Mouse (Mus musculus): ENCODE measurements around the gene Nsun5. TPM values are rescaled to one million over a fixed set of nuclear protein-coding genes. Genes with fewer than 3 reads are reported as not detected.
A peak's percentile ranks its signal among the peaks of the same experiment; 100 is the strongest.
"Not testable (repeated sequence)": the region's sequence is repeated elsewhere in the genome, so short reads cannot be mapped to it uniquely, and the experiment has no call there.

The Nsun5 gene
- 10 to 100 TPM; 20.8 to 24.0 TPM for total RNA-seq (2021)

- DNase-seq (ENCODE audit: extremely low spot score in 1 of 2, low spot score in 1 of 2) = peak; percentile 94 to 99
Measured at GRCm38 (mm10) chr5:135369787-135370654, at the start of gene Nsun5. Gene Nsun5 (plus strand): TSS chr5:135369953.

- no peak for DNase-seq (ENCODE audit: extremely low spot score in 1 of 2, low spot score in 1 of 2)
Measured at GRCm38 (mm10) chr5:135322197-135322596, 47.6 kb upstream of the Nsun5 start.

DNA sequence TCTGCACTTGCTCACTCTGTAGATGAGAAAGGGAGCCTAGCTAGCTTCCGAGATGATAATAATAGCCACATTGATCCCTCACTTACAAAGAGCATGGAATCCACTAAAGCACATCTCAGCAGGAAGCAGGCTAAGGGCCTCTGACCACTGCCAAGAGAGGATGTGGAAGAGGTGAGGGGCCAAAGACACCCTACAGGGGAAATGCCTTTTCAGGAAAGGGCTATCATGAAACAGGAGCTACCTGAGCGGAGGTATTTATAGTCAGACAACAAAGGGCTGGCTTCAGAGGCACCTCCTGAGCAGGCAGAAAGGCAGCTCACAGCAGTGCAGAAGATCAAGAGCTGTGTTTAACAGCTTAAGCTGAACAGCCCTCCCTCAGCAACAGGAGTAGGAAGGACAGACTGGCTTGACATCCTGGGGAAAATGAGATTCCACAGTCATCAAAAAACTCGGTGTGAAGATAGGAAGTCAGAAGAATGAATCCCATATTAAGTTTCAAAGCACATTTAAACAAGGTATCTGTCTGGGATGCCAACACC lies 43.6 kb upstream of the Nsun5 start:
- no peak for DNase-seq (ENCODE audit: extremely low spot score in 1 of 2, low spot score in 1 of 2)

GRCm38 (mm10) chr5:135329471-135329870 lies 40.3 kb upstream of the Nsun5 start:
- DNase-seq (ENCODE audit: extremely low spot score in 1 of 2, low spot score in 1 of 2) = no peak

- no peak for DNase-seq (ENCODE audit: extremely low spot score in 1 of 2, low spot score in 1 of 2)
Measured at GRCm38 (mm10) chr5:135330201-135330600, 39.6 kb upstream of the Nsun5 start.

DNA sequence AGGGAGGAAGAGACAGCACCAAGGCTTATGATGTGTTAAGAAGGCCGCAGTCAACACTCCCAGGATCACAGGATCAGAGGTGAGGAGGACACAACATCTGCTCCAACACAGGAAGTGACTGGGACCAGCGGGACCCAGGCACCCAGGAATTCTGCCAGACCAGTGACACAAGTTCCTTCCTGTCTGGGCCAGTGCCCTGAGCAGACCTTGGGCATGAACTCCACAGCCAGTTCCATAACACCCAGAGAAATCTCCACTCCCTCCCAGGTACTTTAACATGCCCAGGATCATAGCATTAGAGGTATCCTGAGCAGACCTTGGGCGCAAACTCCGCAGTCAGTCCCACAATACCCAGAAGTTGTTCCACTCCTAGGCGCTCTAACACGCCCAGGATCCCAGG lies 38.6 kb upstream of the Nsun5 start:
- DNase-seq (ENCODE audit: extremely low spot score in 1 of 2, low spot score in 1 of 2) = no peak

DNA sequence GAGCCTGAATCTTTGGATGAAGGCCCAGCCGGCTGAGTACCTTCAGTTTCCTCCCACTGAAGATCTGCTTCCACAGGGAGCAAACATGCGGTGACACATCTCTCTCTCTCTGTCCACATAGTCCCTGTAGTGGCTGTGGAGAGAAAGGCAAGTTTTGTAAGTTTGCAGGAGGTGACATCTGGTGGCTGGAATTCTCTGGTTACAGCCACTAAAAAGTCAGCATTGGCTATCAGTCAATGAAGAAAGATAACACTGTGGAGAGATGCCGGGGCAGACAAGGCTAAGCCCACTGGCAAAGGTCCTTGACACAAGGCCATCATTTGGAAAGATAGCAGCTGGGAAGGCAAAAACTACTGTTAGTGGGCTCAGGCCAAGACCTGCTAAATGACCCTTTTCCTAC lies 32.2 kb upstream of the Nsun5 start:
- no peak for DNase-seq (ENCODE audit: extremely low spot score in 1 of 2, low spot score in 1 of 2)

- DNase-seq (ENCODE audit: extremely low spot score in 1 of 2, low spot score in 1 of 2) = no peak
Measured at GRCm38 (mm10) chr5:135345989-135346388, 23.8 kb upstream of the Nsun5 start.

GRCm38 (mm10) chr5:135346430-135346829 lies 23.3 kb upstream of the Nsun5 start:
- no peak for DNase-seq (ENCODE audit: extremely low spot score in 1 of 2, low spot score in 1 of 2)

GRCm38 (mm10) chr5:135347511-135348011 lies 22.2 kb upstream of the Nsun5 start:
- DNase-seq (ENCODE audit: extremely low spot score in 1 of 2, low spot score in 1 of 2) = no peak

DNA sequence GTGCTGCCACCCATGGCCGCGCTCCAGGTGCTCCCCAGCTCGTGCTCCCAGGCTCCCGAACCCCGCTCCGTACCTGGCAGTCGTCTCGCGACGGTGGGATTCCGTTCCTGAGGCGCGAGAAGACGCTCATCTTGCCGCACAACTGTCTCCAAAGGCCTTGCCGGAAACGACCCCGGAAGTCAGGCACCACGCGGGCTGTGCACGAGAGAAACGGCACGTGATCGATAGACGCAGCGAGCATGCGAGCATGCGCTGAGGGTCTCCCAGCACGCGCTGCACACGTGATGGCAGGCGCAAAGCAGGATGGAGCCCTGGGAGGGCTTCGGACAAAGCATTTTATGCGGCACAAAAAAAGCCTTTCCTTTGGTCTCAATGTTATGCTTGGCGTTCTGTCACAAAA lies 19.9 kb upstream of the Nsun5 start, which contains the start of gene Fkbp6:
TSS of gene Fkbp6 (minus strand) at position 183 of the 400 bp plus-strand sequence.
- no peak for DNase-seq (ENCODE audit: extremely low spot score in 1 of 2, low spot score in 1 of 2)

GRCm38 (mm10) chr5:135351606-135352005 lies 18.1 kb upstream of the Nsun5 start:
- DNase-seq (ENCODE audit: extremely low spot score in 1 of 2, low spot score in 1 of 2) = no peak

DNA sequence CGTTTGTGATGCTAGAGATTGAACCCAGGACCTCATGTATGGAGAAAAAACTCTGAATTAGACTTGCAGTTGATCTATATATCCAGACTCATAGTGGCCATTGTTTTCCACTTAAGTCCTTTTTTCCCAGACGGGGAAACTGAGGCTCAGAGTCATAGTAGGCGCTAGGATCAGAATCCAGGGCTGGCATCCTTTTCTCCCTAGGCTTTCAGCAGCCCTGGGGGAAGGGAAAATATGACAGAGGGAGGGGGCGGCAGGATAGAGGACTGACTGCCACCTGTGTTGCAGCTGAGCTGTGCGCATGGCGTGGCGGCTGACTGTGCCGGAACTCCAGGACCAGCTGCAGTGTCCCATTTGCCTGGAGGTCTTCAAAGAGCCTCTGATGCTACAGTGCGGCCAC lies 16.8 kb upstream of the Nsun5 start, which contains the start of gene Trim50:
TSS of gene Trim50 (plus strand) at position 301 of the 400 bp plus-strand sequence.
- no peak for DNase-seq (ENCODE audit: extremely low spot score in 1 of 2, low spot score in 1 of 2)

GRCm38 (mm10) chr5:135353564-135353963 lies 16.2 kb upstream of the Nsun5 start:
- DNase-seq (ENCODE audit: extremely low spot score in 1 of 2, low spot score in 1 of 2) = no peak

DNA sequence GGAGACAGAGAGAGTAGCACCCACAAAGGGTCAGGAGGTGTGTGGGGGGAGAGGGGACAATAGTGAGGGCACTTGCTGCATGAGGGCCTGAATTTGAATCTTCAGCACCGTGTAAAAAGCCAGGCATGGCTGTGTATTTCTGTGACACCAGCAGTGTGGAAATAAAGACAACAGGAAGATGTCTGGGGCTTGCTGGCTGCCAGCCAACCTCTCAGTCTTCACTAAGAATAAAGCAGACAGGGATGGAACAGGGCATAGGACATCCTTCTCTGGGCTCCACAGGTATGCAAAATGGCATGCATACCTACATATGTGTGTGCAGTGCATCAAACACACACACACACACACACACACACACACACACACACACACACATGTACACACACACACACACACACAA lies 13.7 kb upstream of the Nsun5 start:
- DNase-seq (ENCODE audit: extremely low spot score in 1 of 2, low spot score in 1 of 2) = no peak

GRCm38 (mm10) chr5:135357556-135357955 lies 12.2 kb upstream of the Nsun5 start:
- no peak for DNase-seq (ENCODE audit: extremely low spot score in 1 of 2, low spot score in 1 of 2)

GRCm38 (mm10) chr5:135359772-135360171 lies 10.0 kb upstream of the Nsun5 start:
- DNase-seq (ENCODE audit: extremely low spot score in 1 of 2, low spot score in 1 of 2) = no peak

DNA sequence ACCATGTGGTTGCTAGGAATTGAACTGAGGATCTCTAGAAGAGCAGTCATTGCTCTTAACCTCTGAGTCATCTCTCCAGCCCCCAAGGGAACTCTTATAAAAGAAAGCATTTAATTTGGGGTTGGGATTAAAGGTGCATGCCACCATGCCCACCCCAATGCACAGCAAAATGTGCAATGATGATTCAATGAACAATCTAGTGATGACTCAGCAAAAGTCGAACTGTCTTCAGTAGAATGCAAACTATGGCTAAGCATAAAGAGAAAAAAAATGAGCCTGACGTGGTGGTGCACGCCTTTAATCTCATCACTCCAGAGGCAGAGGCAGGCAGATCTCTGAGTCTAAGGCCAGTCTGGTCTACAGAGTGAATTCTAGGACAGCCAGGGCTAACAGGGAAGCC lies 7.2 kb upstream of the Nsun5 start:
- no peak for DNase-seq (ENCODE audit: extremely low spot score in 1 of 2, low spot score in 1 of 2)

- DNase-seq (ENCODE audit: extremely low spot score in 1 of 2, low spot score in 1 of 2) = no peak
Measured at GRCm38 (mm10) chr5:135363540-135363939, 6.2 kb upstream of the Nsun5 start.

- DNase-seq (ENCODE audit: extremely low spot score in 1 of 2, low spot score in 1 of 2) = peak in 1 of 2 experiments; percentile 27
Measured at GRCm38 (mm10) chr5:135367841-135368240, 1.9 kb upstream of the Nsun5 start.

GRCm38 (mm10) chr5:135368312-135368711 lies 1.4 kb upstream of the Nsun5 start:
- no peak for DNase-seq (ENCODE audit: extremely low spot score in 1 of 2, low spot score in 1 of 2)

DNA sequence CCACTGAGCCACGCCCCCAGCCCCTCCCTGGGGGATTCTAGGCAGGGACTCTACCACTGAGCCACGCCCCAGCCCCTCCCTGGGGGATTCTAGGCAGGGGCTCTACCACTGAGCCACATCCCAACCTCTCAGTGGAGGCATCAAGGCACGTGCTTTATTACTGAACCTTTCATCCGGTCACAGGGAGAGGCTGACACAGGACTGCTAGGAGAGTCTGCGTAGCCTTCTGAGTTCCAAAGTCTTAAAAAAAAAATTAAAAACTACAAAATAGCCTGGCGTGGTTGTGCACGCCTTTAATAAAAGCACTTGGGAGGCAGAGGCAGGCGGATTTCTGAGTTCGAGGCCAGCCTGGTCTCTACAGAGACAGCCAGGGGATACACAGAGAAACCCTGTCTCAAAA lies 557 bp upstream of the Nsun5 start:
- not testable (repeated sequence) for DNase-seq (ENCODE audit: extremely low spot score in 1 of 2, low spot score in 1 of 2)
